Mouse (Mus musculus): ENCODE results near the gene Atp8b4. TPM values are rescaled to one million over a fixed set of nuclear protein-coding genes. Genes with fewer than 3 reads are reported as not detected.

Gene Atp8b4
- polyA plus RNA-seq, 1 experiment: 2.5 TPM

- Histone ChIP-seq H3K27ac (ENCODE audit: insufficient read depth, low read length) (no peak overlapping the region), H3K36me3 (ENCODE audit: control insufficient read depth, insufficient read depth, low read length) (no peaks in the 10 kb centered on the region), H3K4me1 (ENCODE audit: control insufficient read depth, insufficient read depth, insufficient read length) (peaks cover 13% of the 10 kb centered on the region; the same call in 1 of the 2 replicates), H3K27me3 (ENCODE audit: control insufficient read depth, insufficient read depth, low read length) (no peaks in the 10 kb centered on the region), H3K4me3 (ENCODE audit: extremely low read depth, insufficient read depth, insufficient read length) (no peak overlapping the region)
- DNase-seq (ENCODE audit: low read depth in 1 of 2, low spot score in 2 of 2): no peak
- TF ChIP-seq CTCF (IDR thresholded peaks at IDR 0.05; ENCODE audit: extremely low read depth, insufficient read depth, insufficient read length, insufficient replicate concordance): no peak
- no peak for TF ChIP-seq POLR2A (IDR thresholded peaks at IDR 0.05; ENCODE audit: low read depth, low read length)
- 9% methylated on average over 4 of the region's 4 CpGs for WGBS
Observed at GRCm38 (mm10) chr2:126491446-126491845, 9.0 kb downstream of the Atp8b4 start.

GRCm38 (mm10) chr2:126490573-126490972 is 9.9 kb downstream of the Atp8b4 start:
- whole genome bisulfite sequencing: 62% methylated on average over 9 of the region's 9 CpGs
- Histone ChIP-seq H3K36me3 (ENCODE audit: control insufficient read depth, insufficient read depth, low read length) (no peaks in the 10 kb centered on the region), H3K27me3 (ENCODE audit: control insufficient read depth, insufficient read depth, low read length) (no peaks in the 10 kb centered on the region), H3K4me3 (ENCODE audit: extremely low read depth, insufficient read depth, insufficient read length) (no peak overlapping the region), H3K4me1 (ENCODE audit: control insufficient read depth, insufficient read depth, insufficient read length) (peaks cover 9% of the 10 kb centered on the region; the same call in 1 of the 2 replicates), H3K27ac (ENCODE audit: insufficient read depth, low read length) (no peak overlapping the region)
- no peak for TF ChIP-seq CTCF (IDR thresholded peaks at IDR 0.05; ENCODE audit: extremely low read depth, insufficient read depth, insufficient read length, insufficient replicate concordance)
- no peak for TF ChIP-seq POLR2A (IDR thresholded peaks at IDR 0.05; ENCODE audit: low read depth, low read length)
- DNase-seq (ENCODE audit: low read depth in 1 of 2, low spot score in 2 of 2): no peak

GRCm38 (mm10) chr2:126485262-126486017 is 15.0 kb downstream of the Atp8b4 start:
- Histone ChIP-seq H3K4me3 (ENCODE audit: extremely low read depth, insufficient read depth, insufficient read length) (no peak overlapping the region), H3K36me3 (ENCODE audit: control insufficient read depth, insufficient read depth, low read length) (no peaks in the 10 kb centered on the region), H3K27me3 (ENCODE audit: control insufficient read depth, insufficient read depth, low read length) (no peaks in the 10 kb centered on the region), H3K27ac (ENCODE audit: insufficient read depth, low read length) (no peak overlapping the region), H3K4me1 (ENCODE audit: control insufficient read depth, insufficient read depth, insufficient read length) (0 out of 2 replicates have a peak, but pooled peaks cover 3% of the 10 kb centered on the region)
- WGBS: 87% methylated on average over 11 of the region's 11 CpGs
- TF ChIP-seq POLR2A (IDR thresholded peaks at IDR 0.05; ENCODE audit: low read depth, low read length): no peak
- TF ChIP-seq CTCF (IDR thresholded peaks at IDR 0.05; ENCODE audit: extremely low read depth, insufficient read depth, insufficient read length, insufficient replicate concordance): no peak
- no peak for DNase-seq (ENCODE audit: low read depth in 1 of 2, low spot score in 2 of 2)

- WGBS: 57% methylated on average over 6 of the region's 6 CpGs
- DNase-seq (ENCODE audit: low read depth in 1 of 2, low spot score in 2 of 2): no peak
- Histone ChIP-seq H3K4me3 (ENCODE audit: extremely low read depth, insufficient read depth, insufficient read length) (no peak overlapping the region), H3K4me1 (ENCODE audit: control insufficient read depth, insufficient read depth, insufficient read length) (no peaks in the 10 kb centered on the region), H3K27me3 (ENCODE audit: control insufficient read depth, insufficient read depth, low read length) (no peaks in the 10 kb centered on the region), H3K36me3 (ENCODE audit: control insufficient read depth, insufficient read depth, low read length) (no peaks in the 10 kb centered on the region), H3K27ac (ENCODE audit: insufficient read depth, low read length) (no peak overlapping the region)
- TF ChIP-seq CTCF (IDR thresholded peaks at IDR 0.05; ENCODE audit: extremely low read depth, insufficient read depth, insufficient read length, insufficient replicate concordance): no peak
- no peak for TF ChIP-seq POLR2A (IDR thresholded peaks at IDR 0.05; ENCODE audit: low read depth, low read length)
Observed at GRCm38 (mm10) chr2:126483337-126483736, 17.1 kb downstream of the Atp8b4 start.

- no peak overlapping the region for H3K4me3 ChIP-seq (ENCODE audit: extremely low read depth, insufficient read depth, insufficient read length)
- no peaks in the 10 kb centered on the region for H3K27me3 ChIP-seq (ENCODE audit: control insufficient read depth, insufficient read depth, low read length)
- TF ChIP-seq POLR2A (IDR thresholded peaks at IDR 0.05; ENCODE audit: low read depth, low read length): no peak
- no peak overlapping the region for H3K27ac ChIP-seq (ENCODE audit: insufficient read depth, low read length)
- H3K36me3 ChIP-seq (ENCODE audit: control insufficient read depth, insufficient read depth, low read length): no peaks in the 10 kb centered on the region
- WGBS: 66% methylated on average over 7 of the region's 7 CpGs
- no peak for DNase-seq (ENCODE audit: low read depth in 1 of 2, low spot score in 2 of 2)
- peaks cover 11% of the 10 kb centered on the region for H3K4me1 ChIP-seq (ENCODE audit: control insufficient read depth, insufficient read depth, insufficient read length)
Observed at GRCm38 (mm10) chr2:126477556-126477955, 22.9 kb downstream of the Atp8b4 start.

GRCm38 (mm10) chr2:126475681-126476410 is 24.6 kb downstream of the Atp8b4 start:
- peak in 1 of 2 experiments; percentile 18 for DNase-seq (ENCODE audit: low read depth in 1 of 2, low spot score in 2 of 2)
- no peaks in the 10 kb centered on the region for H3K27me3 ChIP-seq (ENCODE audit: control insufficient read depth, insufficient read depth, low read length)
- TF ChIP-seq CTCF (IDR thresholded peaks at IDR 0.05; ENCODE audit: extremely low read depth, insufficient read depth, insufficient read length, insufficient replicate concordance): no peak
- no peak for TF ChIP-seq POLR2A (IDR thresholded peaks at IDR 0.05; ENCODE audit: low read depth, low read length)
- H3K27ac ChIP-seq (ENCODE audit: insufficient read depth, low read length): peak overlapping the region; percentile 67
- H3K4me1 ChIP-seq (ENCODE audit: control insufficient read depth, insufficient read depth, insufficient read length): peaks cover 11% of the 10 kb centered on the region
- no peaks in the 10 kb centered on the region for H3K36me3 ChIP-seq (ENCODE audit: control insufficient read depth, insufficient read depth, low read length)
- no peak overlapping the region; the same call in 1 of the 2 replicates for H3K4me3 ChIP-seq (ENCODE audit: extremely low read depth, insufficient read depth, insufficient read length)
- 35% methylated on average over 11 of the region's 11 CpGs for WGBS

- WGBS: 21% methylated on average over 6 of the region's 6 CpGs
- H3K27ac ChIP-seq (ENCODE audit: insufficient read depth, low read length): no peak overlapping the region
- TF ChIP-seq CTCF (IDR thresholded peaks at IDR 0.05; ENCODE audit: extremely low read depth, insufficient read depth, insufficient read length, insufficient replicate concordance) (no peak), POLR2A (IDR thresholded peaks at IDR 0.05; ENCODE audit: low read depth, low read length) (no peak)
Observed at GRCm38 (mm10) chr2:126474019-126474418, 26.5 kb downstream of the Atp8b4 start.

More at GRCm38 (mm10) chr2:126474019-126474418, 26.5 kb downstream of the Atp8b4 start:
- H3K36me3 ChIP-seq (ENCODE audit: control insufficient read depth, insufficient read depth, low read length): no peaks in the 10 kb centered on the region
- DNase-seq (ENCODE audit: low read depth in 1 of 2, low spot score in 2 of 2): no peak
- peaks cover 11% of the 10 kb centered on the region for H3K4me1 ChIP-seq (ENCODE audit: control insufficient read depth, insufficient read depth, insufficient read length)
- no peaks in the 10 kb centered on the region for H3K27me3 ChIP-seq (ENCODE audit: control insufficient read depth, insufficient read depth, low read length)
- H3K4me3 ChIP-seq (ENCODE audit: extremely low read depth, insufficient read depth, insufficient read length): no peak overlapping the region

Measured in spleen, adult 2 months (tissue).